Mouse (Mus musculus) CH12.LX (cell line): ENCODE data around the gene Mok. TPM values are rescaled to one million over a fixed set of nuclear protein-coding genes. Genes with fewer than 3 reads are reported as not detected.
A peak's percentile ranks its signal among the peaks of the same experiment; 100 is the strongest.

Experiments used
- DNase-seq: peaks from one replicate; pipeline ENCODE4 v3.0.0-alpha.2; 2013; ENCODE audit errors: extremely low read depth
- H3K27ac ChIP-seq: 2 replicates; pipeline ENCODE4 v1.5.1; 2012; ENCODE audit warnings: low read depth, mild to moderate bottlenecking, control low read depth, moderate library complexity; ENCODE audit not compliant: insufficient read depth
- H3K27me3 ChIP-seq: replicated peaks from 2 replicates; pipeline ENCODE3; 2012; ENCODE audit warnings: inconsistent platforms
- H3K36me3 ChIP-seq, 2 experiments: replicated peaks in 1 of 2; 2 replicates each; pipeline versions ENCODE3 to v1.6.1; 2012; ENCODE audit warnings: inconsistent platforms in 1 of 2, low read length in 1 of 2, mild to moderate bottlenecking in 1 of 2, mixed read lengths in 1 of 2, moderate library complexity in 1 of 2; ENCODE audit not compliant: control insufficient read depth in 1 of 2, insufficient read depth in 1 of 2
- H3K4me1 ChIP-seq, 2 experiments: 2 replicates each; pipeline ENCODE4 v1.6.1; 2012; ENCODE audit warnings: inconsistent platforms in 1 of 2, moderate library complexity in 1 of 2; ENCODE audit not compliant: insufficient read depth in 2 of 2, control insufficient read depth in 1 of 2
- H3K4me2 ChIP-seq: 2 replicates; pipeline ENCODE4 v1.6.1; 2012; ENCODE audit warnings: low read depth, mild to moderate bottlenecking, control low read depth; ENCODE audit not compliant: poor library complexity, insufficient read depth, severe bottlenecking
- H3K4me3 ChIP-seq, 3 experiments: fragments of 150-350 bp in 1 of 3; sonication (generic) in 1 of 3; replicated peaks in 1 of 3; 2 replicates each; pipeline versions ENCODE3 to v1.5.1; 2011 to 2012; ENCODE audit warnings: low read depth in 2 of 3, low read length in 2 of 3, mild to moderate bottlenecking in 2 of 3, moderate library complexity in 2 of 3, control low read depth in 1 of 3, improper control_type of control experiment in 1 of 3, inconsistent platforms in 1 of 3, mixed read lengths in 1 of 3; ENCODE audit not compliant: poor library complexity in 1 of 3
- H3K79me2 ChIP-seq: replicated peaks from 2 replicates; pipeline ENCODE4 v1.6.1; 2012; ENCODE audit warnings: mild to moderate bottlenecking, moderate library complexity; ENCODE audit not compliant: control insufficient read depth, poor library complexity, insufficient read depth, severe bottlenecking; ENCODE audit errors: extremely low read depth
- H3K9ac ChIP-seq: 2 replicates; pipeline ENCODE4 v1.6.1; 2012; ENCODE audit warnings: low read depth, mild to moderate bottlenecking, control low read depth, moderate library complexity; ENCODE audit not compliant: insufficient read depth
- H3K9me3 ChIP-seq: replicated peaks from 2 replicates; pipeline ENCODE3; 2012; ENCODE audit warnings: low read length, inconsistent platforms, mixed read lengths
- E2F4 ChIP-seq: IDR thresholded peaks from 2 replicates; pipeline ENCODE4 v1.6.1; 2011; ENCODE audit warnings: low read depth, low read length, improper control_type of control experiment; ENCODE audit not compliant: insufficient replicate concordance
- ELF1 ChIP-seq: IDR thresholded peaks from 2 replicates; pipeline ENCODE4 v1.6.1; 2014; ENCODE audit warnings: low read depth, mild to moderate bottlenecking, inconsistent platforms, low read length, improper control_type of control experiment
- IRF4 ChIP-seq: IDR thresholded peaks from 2 replicates; pipeline ENCODE4 v1.6.1; 2014; ENCODE audit warnings: low read depth, mild to moderate bottlenecking, inconsistent platforms, low read length, improper control_type of control experiment
- JUN ChIP-seq: IDR thresholded peaks from 2 replicates; pipeline ENCODE4 v1.6.1; 2011; ENCODE audit warnings: low read depth, mild to moderate bottlenecking, low read length, improper control_type of control experiment, moderate library complexity; ENCODE audit not compliant: insufficient read depth
- MAX ChIP-seq: IDR thresholded peaks from 2 replicates; pipeline ENCODE4 v1.6.1; 2011; ENCODE audit warnings: low read length, improper control_type of control experiment
- MYC ChIP-seq: IDR thresholded peaks from 2 replicates; pipeline ENCODE4 v1.6.1; 2011; ENCODE audit warnings: low read depth, mild to moderate bottlenecking, improper control_type of control experiment, low read length
- NELFE ChIP-seq: IDR thresholded peaks from 2 replicates; pipeline ENCODE4 v1.6.1; 2011; ENCODE audit warnings: low read depth, low read length, improper control_type of control experiment
- NRF1 ChIP-seq: IDR thresholded peaks from 2 replicates; pipeline ENCODE4 v1.6.1; 2014; ENCODE audit warnings: low read depth, mild to moderate bottlenecking, inconsistent platforms, low read length, improper control_type of control experiment, moderate library complexity
- PAX5 ChIP-seq: IDR thresholded peaks from 2 replicates; pipeline ENCODE4 v1.6.1; 2012; ENCODE audit warnings: low read length, inconsistent platforms, mixed read lengths
- RAD21 ChIP-seq: IDR thresholded peaks from 2 replicates; pipeline ENCODE4 v1.6.1; 2011; ENCODE audit warnings: low read depth, mild to moderate bottlenecking, low read length, improper control_type of control experiment, moderate library complexity
- TCF12 ChIP-seq: IDR thresholded peaks from 2 replicates; pipeline ENCODE4 v1.6.1; 2014; ENCODE audit warnings: low read depth, mild to moderate bottlenecking, inconsistent platforms, low read length, improper control_type of control experiment
- ZKSCAN1 ChIP-seq: IDR thresholded peaks from 2 replicates; pipeline ENCODE4 v1.6.1; 2012; ENCODE audit warnings: low read depth, inconsistent platforms, low read length, improper control_type of control experiment, borderline replicate concordance
- ZNF384 ChIP-seq: IDR thresholded peaks from 2 replicates; pipeline ENCODE4 v1.6.1; 2012; ENCODE audit warnings: low read depth, low read length, improper control_type of control experiment, inconsistent platforms
- dilution Hi-C: fragments of 300-500 bp; cut with MboI; formaldehyde crosslinking; loops from 2 replicates; pipeline ENCODE4 v1.14.3; 2020; ENCODE audit warnings: low sequenced_read_pairs; ENCODE audit not compliant: extremely low pct_unique_long_range_greater_than_20kb, extremely low pct_ligation_motif_present
- in situ Hi-C: fragments of 300-500 bp; cut with MboI; formaldehyde crosslinking; loops from 3 replicates; pipeline ENCODE4 v1.14.3; 2019; ENCODE audit warnings: low sequenced_read_pairs, low pct_ligation_motif_present, low pct_unique_long_range_greater_than_20kb, mixed read lengths
- polyA plus RNA-seq: library from polyadenylated mRNA; unstranded; fragments of >175 nt; gene quantifications from 2 replicates; pipeline ENCODE4 v1.2.1, GENCODE M21; 2012; ENCODE audit warnings: low read depth; ENCODE audit not compliant: insufficient read length
- total RNA-seq, 2 experiments: library from RNA; depleted of rRNA; stranded (reverse); fragments of 300-350 nt in 1 of 2; fragments of >200 nt in 1 of 2; gene quantifications; 2 replicates each; pipeline ENCODE4 v1.2.3; 2012 to 2014

Gene Mok
- total and polyA plus RNA-seq, 3 experiments, result 7.1 to 11.0 (median 9.8) TPM

GRCm38 (mm10) chr12:110775628-110776426 lies 64.9 kb downstream of the Mok start:
- Histone ChIP-seq H3K9ac (no peak overlapping the region), H3K9me3 (no peaks in the 10 kb centered on the region), H3K27me3 (no peaks in the 10 kb centered on the region), H3K79me2 (peaks cover 3% of the 10 kb centered on the region), H3K4me3 (peak overlapping the region in 1 of 3 experiments; percentile 1), H3K4me1 (peaks cover 19 to 57% of the 10 kb centered on the region in 2 experiments), H3K27ac (0 out of 2 replicates have a peak overlapping the region, but pooled peaks have one; percentile 1), H3K36me3 (peaks cover 8 to 30% of the 10 kb centered on the region in 2 experiments), H3K4me2 (peak overlapping the region; percentile 45)
- TF ChIP-seq NELFE, result no peak
- TF ChIP-seq ELF1, result peak; percentile 43; the same call in 1 of the 2 replicates
- dilution Hi-C loops (no loop called here), in situ Hi-C loops (no loop called here)
- DNase-seq, result peak; percentile 75

- Histone ChIP-seq H3K36me3 (peaks cover 0 to 25% of the 10 kb centered on the region in 2 experiments), H3K27me3 (no peaks in the 10 kb centered on the region), H3K27ac (no peak overlapping the region), H3K9me3 (no peaks in the 10 kb centered on the region), H3K79me2 (peaks cover 3% of the 10 kb centered on the region; the same call in 1 of the 2 replicates), H3K4me3 (no peak overlapping the region), H3K9ac (no peak overlapping the region), H3K4me1 (peaks cover 12 to 37% of the 10 kb centered on the region in 2 experiments), H3K4me2 (no peak overlapping the region)
- TF ChIP-seq E2F4 (no peak), ELF1 (no peak), MAX (no peak), PAX5 (no peak), ZKSCAN1 (no peak), NRF1 (no peak)
- in situ Hi-C loops, result no loop called here
- no peak for DNase-seq
- dilution Hi-C loops, result no loop called here
Observed at GRCm38 (mm10) chr12:110771961-110772360, 68.8 kb downstream of the Mok start.

GRCm38 (mm10) chr12:110770479-110771247 lies 70.1 kb downstream of the Mok start:
- peaks cover 3% of the 10 kb centered on the region; the same call in 1 of the 2 replicates for H3K79me2 ChIP-seq
- peak; percentile 32 for DNase-seq
- no peaks in the 10 kb centered on the region for H3K9me3 ChIP-seq
- H3K9ac ChIP-seq, result no peak overlapping the region
- in situ Hi-C loops (no loop called here), dilution Hi-C loops (no loop called here)
- H3K27me3 ChIP-seq, result no peaks in the 10 kb centered on the region
- H3K27ac ChIP-seq, result no peak overlapping the region
- TF ChIP-seq IRF4 (no peak), RAD21 (no peak), TCF12 (no peak), ZNF384 (no peak), JUN (no peak), MYC (no peak), NELFE (no peak)
- H3K4me1 ChIP-seq, result peaks cover 4 to 30% of the 10 kb centered on the region in 2 experiments
- H3K4me3 ChIP-seq, result no peak overlapping the region
- peaks cover 0 to 29% of the 10 kb centered on the region in 2 experiments for H3K36me3 ChIP-seq
- no peak overlapping the region for H3K4me2 ChIP-seq
